Mouse (Mus musculus) embryonic fibroblast, embryonic 13.5 days (primary cell): ENCODE results near the gene Ykt6. TPM values are rescaled to one million over a fixed set of nuclear protein-coding genes. Genes with fewer than 3 reads are reported as not detected.
"Not testable (repeated sequence)": the region's sequence is repeated elsewhere in the genome, so short reads cannot be mapped to it uniquely, and the experiment has no call there.

Source experiments
- H3K27ac ChIP-seq: 2 replicates; pipeline ENCODE4 v1.5.1; 2012; ENCODE audit warnings: low read length, control low read depth, inconsistent platforms; ENCODE audit not compliant: insufficient read depth
- H3K4me1 ChIP-seq: 2 replicates; pipeline ENCODE4 v1.6.1; 2011; ENCODE audit warnings: low read length; ENCODE audit not compliant: control insufficient read depth, insufficient read depth
- H3K4me3 ChIP-seq: 2 replicates; pipeline ENCODE4 v1.5.1; 2011; ENCODE audit warnings: mild to moderate bottlenecking, control low read depth, low read length; ENCODE audit not compliant: insufficient read depth
- CTCF ChIP-seq: IDR thresholded peaks from 2 replicates; pipeline ENCODE4 v1.5.1; 2011; ENCODE audit warnings: mild to moderate bottlenecking, control low read depth, low read length, moderate library complexity, borderline replicate concordance; ENCODE audit not compliant: insufficient read depth
- POLR2A ChIP-seq: IDR thresholded peaks from 2 replicates; pipeline ENCODE4 v1.6.1; 2011; ENCODE audit warnings: low read depth, mild to moderate bottlenecking, control low read depth, low read length, moderate library complexity
- polyA plus RNA-seq: library from polyadenylated mRNA; stranded (reverse); fragments of >200 nt; gene quantifications from 2 replicates; pipeline ENCODE4 v1.2.4, GENCODE M21; 2011; ENCODE audit warnings: low read depth; ENCODE audit not compliant: missing spikeins, insufficient read length

Ykt6 gene
- polyA plus RNA-seq, 1 experiment, result 114 TPM

DNA sequence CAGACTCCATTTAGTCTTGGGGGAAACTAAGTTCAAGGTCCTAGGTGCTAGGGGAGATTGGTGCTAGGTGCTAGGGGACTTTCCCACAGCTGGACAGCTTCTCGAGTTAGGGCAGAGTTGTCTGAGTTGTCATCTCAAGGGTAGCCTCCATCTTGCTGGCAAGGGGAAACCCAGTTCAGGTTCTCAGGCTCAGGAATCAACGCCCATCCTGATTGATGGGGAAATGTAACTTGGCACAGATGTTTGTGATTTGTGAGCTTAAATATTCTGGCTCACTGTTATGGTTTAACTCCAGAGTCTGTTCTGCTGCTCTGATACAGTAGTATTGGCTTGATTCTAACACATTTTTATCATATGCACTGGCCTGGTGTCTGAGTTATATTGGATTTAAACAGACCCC is 37.4 kb upstream of the Ykt6 start:
- TF ChIP-seq POLR2A (no peak), CTCF (no peak)
- Histone ChIP-seq H3K4me3 (no peak overlapping the region), H3K4me1 (no peaks in the 10 kb centered on the region), H3K27ac (no peak overlapping the region)

DNA sequence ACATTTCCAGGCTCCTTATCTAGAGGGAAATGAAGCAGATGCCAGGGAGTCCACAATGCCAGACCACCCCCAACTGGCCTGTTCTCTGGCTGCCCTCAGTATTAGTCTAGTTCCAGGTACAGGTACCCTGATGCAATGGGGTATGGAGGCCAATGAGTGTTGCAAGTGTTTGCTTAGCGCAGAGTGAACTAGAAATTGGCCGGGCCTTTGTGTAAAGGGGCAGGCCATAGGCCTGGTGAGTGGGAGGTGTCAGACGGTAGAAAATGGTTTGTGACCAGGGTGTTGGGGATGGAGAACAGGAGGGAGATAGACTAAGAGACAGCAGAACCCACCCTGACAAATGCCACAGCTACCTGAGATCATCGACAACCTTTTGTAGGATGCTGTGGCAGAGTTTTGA is 35.9 kb upstream of the Ykt6 start:
- no peak overlapping the region for H3K4me3 ChIP-seq
- H3K27ac ChIP-seq, result no peak overlapping the region
- TF ChIP-seq POLR2A (no peak), CTCF (no peak)
- no peaks in the 10 kb centered on the region for H3K4me1 ChIP-seq

DNA sequence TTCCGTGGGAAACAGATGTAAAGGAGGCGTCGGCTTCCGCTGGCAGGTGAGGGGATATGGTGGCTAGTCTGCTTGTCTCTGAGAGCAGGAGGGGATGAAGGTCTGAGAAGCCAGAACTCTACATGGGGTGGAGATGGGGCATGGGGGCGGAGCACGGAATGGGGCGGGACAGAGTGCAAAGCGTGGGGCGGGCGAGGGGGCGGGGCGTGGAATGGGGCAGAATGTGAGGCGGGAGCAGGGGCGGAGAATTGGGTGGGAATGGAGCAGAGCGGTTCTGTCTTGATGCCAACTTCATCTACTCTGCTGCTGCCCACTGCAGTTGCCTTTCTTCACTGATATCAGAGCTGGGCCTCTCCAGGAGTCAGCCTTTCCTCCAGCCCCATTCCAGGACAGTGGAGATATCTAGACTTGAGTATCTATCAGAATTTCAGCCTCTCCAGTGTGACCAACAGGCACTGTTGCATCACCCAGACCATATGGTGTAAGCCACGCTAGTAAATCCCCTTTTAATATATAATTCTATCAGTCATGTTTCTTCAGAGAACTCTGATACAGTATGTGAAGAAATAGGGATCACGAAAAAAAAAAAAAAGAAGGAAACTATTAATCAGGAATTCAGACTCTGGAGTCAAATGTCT is 35.1 kb upstream of the Ykt6 start:
- H3K4me1 ChIP-seq, result no peaks in the 10 kb centered on the region
- no peak overlapping the region for H3K4me3 ChIP-seq
- no peak overlapping the region for H3K27ac ChIP-seq
- TF ChIP-seq CTCF, result no peak

DNA sequence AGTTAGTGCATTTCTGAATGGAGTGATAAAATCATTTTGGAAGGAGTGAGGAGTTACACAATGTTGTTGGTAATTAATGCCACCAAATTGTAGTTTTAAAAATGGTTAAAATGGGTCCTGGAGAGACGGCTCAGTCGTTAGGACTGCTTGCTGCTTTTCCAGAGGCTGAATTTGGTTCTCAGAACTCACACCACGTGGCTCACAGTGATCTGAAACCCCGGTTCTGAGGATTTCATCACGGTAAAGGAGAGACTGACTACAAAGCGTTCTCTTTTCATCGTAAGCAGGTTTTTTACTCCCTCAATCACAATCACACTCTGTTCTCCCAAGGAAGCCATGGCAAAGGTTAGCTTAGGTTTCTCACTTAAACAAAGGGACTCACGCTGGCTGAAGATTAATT is 30.8 kb upstream of the Ykt6 start:
- TF ChIP-seq POLR2A (no peak), CTCF (no peak)
- H3K27ac ChIP-seq, result no peak overlapping the region
- no peak overlapping the region for H3K4me3 ChIP-seq
- no peaks in the 10 kb centered on the region for H3K4me1 ChIP-seq

DNA sequence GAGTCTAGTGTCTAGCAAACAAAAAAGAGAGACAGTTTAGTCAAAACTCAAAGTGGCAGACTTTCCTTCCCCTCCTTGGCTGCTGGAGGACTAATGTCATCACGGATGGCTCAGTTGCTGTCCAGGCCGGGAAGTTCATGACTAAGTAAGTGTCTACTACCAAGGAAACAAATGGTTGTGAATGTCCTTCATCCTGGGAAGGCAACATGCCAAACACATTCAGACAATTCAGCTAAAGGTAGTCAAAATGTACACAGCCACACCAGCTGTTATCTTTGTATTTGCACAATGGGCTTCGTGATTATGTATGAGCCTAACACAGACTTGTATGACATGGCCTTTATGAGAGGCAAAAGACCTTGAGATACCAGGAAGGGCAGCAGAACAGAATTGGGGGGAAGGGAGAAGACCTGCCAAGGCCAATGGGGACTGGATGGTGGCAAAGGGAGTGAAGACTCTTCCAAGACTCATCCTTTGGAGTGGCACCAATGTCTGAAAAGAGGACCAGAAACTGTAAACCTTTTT is 28.7 kb upstream of the Ykt6 start:
- TF ChIP-seq POLR2A (no peak), CTCF (no peak)
- H3K4me1 ChIP-seq, result no peaks in the 10 kb centered on the region
- no peak overlapping the region for H3K27ac ChIP-seq
- H3K4me3 ChIP-seq, result no peak overlapping the region

DNA sequence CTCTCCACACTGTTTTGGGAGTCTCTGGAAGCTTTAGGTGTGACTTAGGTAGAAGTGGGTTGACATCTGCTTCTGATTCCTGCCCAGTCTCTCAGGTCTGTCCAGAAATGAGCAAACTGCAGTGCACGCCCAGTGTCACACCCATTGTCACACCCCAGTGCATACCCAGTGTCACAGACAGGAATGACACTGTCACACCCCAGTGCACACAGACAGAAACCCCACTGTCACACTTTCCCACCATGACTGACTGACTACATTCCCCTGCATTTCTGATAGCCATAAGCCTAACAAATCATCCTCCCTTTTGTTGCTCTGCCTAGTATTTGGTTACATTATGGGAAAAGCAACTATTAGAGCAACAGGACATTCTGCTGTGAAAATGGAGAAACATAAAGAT is 24.9 kb upstream of the Ykt6 start:
- H3K4me3 ChIP-seq, result no peak overlapping the region
- TF ChIP-seq POLR2A (no peak), CTCF (no peak)
- H3K27ac ChIP-seq, result no peak overlapping the region
- no peaks in the 10 kb centered on the region for H3K4me1 ChIP-seq

DNA sequence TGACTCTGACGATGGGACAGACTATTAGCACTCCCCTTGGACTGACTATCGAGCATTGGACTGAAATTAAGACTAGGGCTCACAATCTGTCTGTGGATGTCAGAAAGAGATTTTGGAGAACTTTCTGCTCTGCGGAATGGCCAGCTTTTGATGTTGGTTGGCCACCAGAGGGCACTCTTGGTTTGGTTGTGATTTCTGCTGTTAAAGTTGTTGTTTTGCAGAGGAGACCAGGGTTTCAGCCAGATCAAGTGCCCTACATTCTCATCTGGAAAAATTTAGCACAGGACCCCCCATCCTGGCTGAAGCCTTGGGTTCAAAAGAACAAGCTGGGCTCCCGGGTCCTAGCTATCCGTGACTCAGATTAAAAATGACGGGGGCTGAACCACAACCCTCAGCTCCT is 23.5 kb upstream of the Ykt6 start:
- not testable (repeated sequence) for H3K4me1 ChIP-seq, H3K4me3 ChIP-seq, H3K27ac ChIP-seq

DNA sequence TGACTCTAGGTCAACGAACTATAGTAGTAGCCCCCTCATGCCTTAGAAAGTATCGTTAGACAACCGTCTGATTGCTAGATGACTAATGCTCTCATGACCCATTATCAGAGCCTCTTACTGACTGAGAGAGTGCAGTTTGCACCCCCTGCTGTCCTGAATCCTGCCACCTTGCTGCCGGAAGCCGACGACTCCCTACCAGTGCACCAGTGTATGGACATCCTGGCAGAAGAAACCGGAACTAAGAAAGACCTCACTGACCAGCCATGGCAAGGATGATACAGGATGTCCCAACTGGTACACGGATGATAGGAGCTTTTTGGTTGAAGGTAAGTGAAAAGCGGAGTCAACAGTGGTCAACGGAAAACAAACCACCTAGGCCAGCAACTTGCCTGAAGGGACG is 21.0 kb upstream of the Ykt6 start:
- H3K4me1 ChIP-seq, H3K27ac ChIP-seq, H3K4me3 ChIP-seq: not testable (repeated sequence)

DNA sequence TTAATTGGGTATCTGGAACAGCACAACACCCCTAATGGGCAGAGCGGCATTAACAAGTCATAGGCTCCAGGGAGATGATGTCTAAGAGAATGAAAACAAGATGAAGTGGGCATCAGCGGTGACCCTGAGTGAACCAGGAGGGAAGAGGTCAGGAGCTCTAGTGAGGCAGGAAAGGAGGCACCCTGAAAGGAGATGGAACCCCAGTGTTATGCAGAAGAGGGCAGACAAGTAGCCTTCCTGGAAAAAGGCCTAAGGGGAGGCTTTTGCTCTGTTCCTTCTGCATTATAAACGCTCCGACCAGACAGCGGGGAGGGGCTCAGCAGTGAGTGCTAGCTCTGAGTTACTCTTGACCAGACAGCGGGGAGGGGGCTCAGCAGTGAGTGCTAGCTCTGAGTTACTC is 12.5 kb upstream of the Ykt6 start:
- Histone ChIP-seq H3K4me1 (no peaks in the 10 kb centered on the region), H3K4me3 (no peak overlapping the region), H3K27ac (no peak overlapping the region)
- TF ChIP-seq CTCF (no peak), POLR2A (no peak)

DNA sequence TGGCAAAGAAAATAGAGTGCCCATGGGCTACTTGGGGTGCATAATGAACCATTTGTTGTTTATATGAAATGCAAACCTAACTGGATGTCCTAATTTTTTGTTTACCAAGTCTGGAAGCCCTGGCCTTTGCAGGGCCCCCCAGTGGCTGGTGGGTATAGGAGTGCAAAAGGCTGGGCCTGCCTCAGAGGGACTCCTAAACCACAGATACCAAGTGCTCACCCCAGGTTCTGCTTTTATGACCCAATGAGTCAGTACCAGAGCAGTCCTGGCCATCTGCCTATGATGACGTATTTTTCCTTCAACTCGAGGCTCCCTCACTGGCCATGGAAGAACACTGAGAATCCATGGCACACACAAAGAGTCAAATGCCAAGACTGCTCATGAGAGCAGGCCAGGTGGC is 10.4 kb upstream of the Ykt6 start:
- H3K4me3 ChIP-seq, result no peak overlapping the region
- no peaks in the 10 kb centered on the region for H3K4me1 ChIP-seq
- TF ChIP-seq POLR2A (no peak), CTCF (no peak)
- no peak overlapping the region for H3K27ac ChIP-seq

DNA sequence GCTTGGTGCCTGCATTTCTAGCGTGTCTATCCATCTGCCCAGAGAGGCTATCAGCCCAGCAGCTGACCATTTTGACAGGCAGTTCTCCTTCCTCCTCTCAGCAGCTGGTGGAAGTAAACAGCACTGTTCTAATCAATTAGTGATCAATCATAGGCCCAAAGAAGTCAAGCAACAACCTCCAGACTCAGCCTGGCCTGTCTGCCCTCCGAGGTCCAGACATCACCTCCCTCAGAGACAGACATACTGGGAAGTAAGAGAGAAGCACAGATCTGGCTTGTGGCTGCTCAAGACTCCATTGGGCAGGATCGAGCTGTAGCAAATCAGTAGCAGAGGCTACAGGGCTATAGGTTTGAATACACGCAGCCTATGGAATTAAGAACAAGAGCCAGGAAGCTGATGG is 7.7 kb upstream of the Ykt6 start:
- H3K4me1 ChIP-seq, result no peaks in the 10 kb centered on the region
- H3K27ac ChIP-seq, result no peak overlapping the region
- TF ChIP-seq CTCF (no peak), POLR2A (no peak)
- H3K4me3 ChIP-seq, result no peak overlapping the region
